Mouse (Mus musculus) ES-Bruce4 (cell line): ENCODE results near the gene Cys1.

ENCODE experiments used
- CTCF ChIP-seq: IDR thresholded peaks from one replicate; pipeline ENCODE4 v1.8.1; 2011; ENCODE audit warnings: low read depth, low read length
- POLR2A ChIP-seq: IDR thresholded peaks from one replicate; pipeline ENCODE4 v1.8.1; 2011; ENCODE audit warnings: low read length; ENCODE audit not compliant: insufficient read depth

- TF ChIP-seq POLR2A (no peak), CTCF (no peak)
Observed at GRCm38 (mm10) chr12:24634648-24635047, 47.0 kb downstream of the Cys1 start.
